Mouse (Mus musculus) spleen, postnatal 10 days (tissue): ENCODE measurements at regions not wholly inside any gene's neighbourhood (a gene's known extent, or its start where the extent isn't known, plus 50 kb on each side); places are given as distances from the start of the nearest gene placed in this dataset.

ENCODE experiments used
- DNase-seq, 2 experiments: peaks; one replicate each; pipeline ENCODE4 v3.0.0; 2021 to 2022; ENCODE audit warnings: low spot score in 2 of 2

- no peak for DNase-seq
Measured at GRCm38 (mm10) chr7:136515376-136515775, 379.0 kb upstream of the Mgmt start.

GRCm38 (mm10) chr7:136525821-136526220 is 368.6 kb upstream of the Mgmt start:
- no peak for DNase-seq

GRCm38 (mm10) chr7:136530006-136530785 is 364.2 kb upstream of the Mgmt start:
- no peak for DNase-seq

GRCm38 (mm10) chr7:136531301-136531700 is 363.1 kb upstream of the Mgmt start:
- DNase-seq, result no peak

- DNase-seq, result no peak
Measured at GRCm38 (mm10) chr7:136541876-136542655, 352.3 kb upstream of the Mgmt start.

GRCm38 (mm10) chr7:136542896-136543295 is 351.5 kb upstream of the Mgmt start:
- DNase-seq, result no peak

- DNase-seq, result no peak
Measured at GRCm38 (mm10) chr7:136547837-136548236, 346.6 kb upstream of the Mgmt start.

GRCm38 (mm10) chr7:136556436-136556835 is 338.0 kb upstream of the Mgmt start:
- DNase-seq, result no peak

GRCm38 (mm10) chr7:136559536-136559935 is 334.9 kb upstream of the Mgmt start:
- DNase-seq, result no peak

GRCm38 (mm10) chr7:136570911-136571310 is 323.5 kb upstream of the Mgmt start:
- DNase-seq, result no peak

- no peak for DNase-seq
Measured at GRCm38 (mm10) chr7:136581896-136582295, 312.5 kb upstream of the Mgmt start.

GRCm38 (mm10) chr7:136584361-136584760 is 310.1 kb upstream of the Mgmt start:
- DNase-seq, result no peak

GRCm38 (mm10) chr7:136588491-136588890 is 305.9 kb upstream of the Mgmt start:
- no peak for DNase-seq

- no peak for DNase-seq
Measured at GRCm38 (mm10) chr7:136590947-136591346, 303.5 kb upstream of the Mgmt start.

- DNase-seq, result no peak
Measured at GRCm38 (mm10) chr7:136607278-136608120, 286.9 kb upstream of the Mgmt start.

GRCm38 (mm10) chr7:136613496-136613895 is 280.9 kb upstream of the Mgmt start:
- DNase-seq, result no peak

- DNase-seq, result no peak
Measured at GRCm38 (mm10) chr7:136624496-136624895, 269.9 kb upstream of the Mgmt start.

GRCm38 (mm10) chr7:136631089-136631488 is 263.3 kb upstream of the Mgmt start:
- no peak for DNase-seq

GRCm38 (mm10) chr7:136640160-136640559 is 254.3 kb upstream of the Mgmt start:
- DNase-seq, result no peak

GRCm38 (mm10) chr7:136640771-136641170 is 253.6 kb upstream of the Mgmt start:
- DNase-seq, result no peak

GRCm38 (mm10) chr7:136649796-136650195 is 244.6 kb upstream of the Mgmt start:
- no peak for DNase-seq

GRCm38 (mm10) chr7:136659930-136660329 is 234.5 kb upstream of the Mgmt start:
- DNase-seq, result no peak
